Mouse (Mus musculus): ENCODE measurements at regions not wholly inside any gene's neighbourhood (a gene's known extent, or its start where the extent isn't known, plus 50 kb on each side); places are given as distances from the start of the nearest gene placed in this dataset.
A peak's percentile ranks its signal among the peaks of the same experiment; 100 is the strongest.

DNA sequence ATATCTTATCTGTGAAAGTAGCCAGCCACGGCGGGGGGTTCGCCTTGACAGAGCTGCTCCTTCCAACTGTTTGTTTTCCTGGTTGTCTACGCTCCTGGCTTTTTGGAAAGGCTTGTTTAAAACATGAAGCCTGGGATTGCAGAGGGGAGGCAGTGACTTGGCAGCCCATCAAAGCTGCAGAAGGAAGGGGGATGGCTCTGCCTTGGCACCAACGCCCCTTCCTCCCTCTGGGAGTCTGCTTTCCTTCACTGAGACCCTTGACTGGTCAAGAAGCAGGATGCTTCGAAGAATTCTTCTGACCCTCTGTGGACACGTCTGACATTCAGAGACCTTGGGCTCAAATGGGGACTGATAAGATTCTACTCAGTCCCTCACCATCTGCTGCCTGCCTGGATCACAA lies 176.9 kb upstream of the Sall1 start:
- H3K36me3 ChIP-seq = no peaks in the 10 kb centered on the region
- ATAC-seq (ENCODE audit: insufficient number of reproducible peaks, insufficient read depth, low FRiP score, low TSS enrichment, low read depth) = no peak
- 73% methylated on average over 7 of the region's 7 CpGs for WGBS
- no peaks in the 10 kb centered on the region for H3K9me3 ChIP-seq
- H3K9ac ChIP-seq (replicated peaks) = no peak overlapping the region
- no peak overlapping the region for H3K4me3 ChIP-seq (replicated peaks)
- no peak overlapping the region for H3K4me2 ChIP-seq
- no peak overlapping the region for H3K27ac ChIP-seq
- no peaks in the 10 kb centered on the region for H3K4me1 ChIP-seq (replicated peaks)
- no peaks in the 10 kb centered on the region; the same call in 1 of the 2 replicates for H3K27me3 ChIP-seq

DNA sequence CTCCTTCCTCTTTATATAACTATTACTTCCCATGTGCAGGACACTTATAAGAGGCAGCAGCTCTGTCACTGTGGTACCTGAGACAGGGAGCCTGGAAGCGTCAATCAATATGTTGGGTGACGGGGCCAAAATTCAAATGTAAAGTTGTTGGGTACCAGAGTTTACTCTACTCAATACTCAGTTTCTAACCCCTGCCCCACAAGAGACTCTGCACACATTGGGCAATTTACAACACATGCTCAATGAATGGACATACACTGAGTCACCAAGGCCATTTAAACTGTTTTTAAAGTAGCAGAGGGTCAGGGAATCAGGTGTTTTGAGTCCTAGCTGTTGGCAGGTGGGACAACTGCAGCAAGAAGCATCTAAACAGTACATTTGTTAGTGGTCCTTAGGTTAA lies 176.4 kb upstream of the Sall1 start:
- Histone ChIP-seq H3K4me1 (replicated peaks) (no peaks in the 10 kb centered on the region), H3K9ac (replicated peaks) (no peak overlapping the region), H3K4me3 (replicated peaks) (no peak overlapping the region), H3K27ac (no peak overlapping the region), H3K27me3 (no peaks in the 10 kb centered on the region; the same call in 1 of the 2 replicates), H3K4me2 (no peak overlapping the region), H3K9me3 (no peaks in the 10 kb centered on the region), H3K36me3 (no peaks in the 10 kb centered on the region)
- WGBS = 92% methylated on average over 2 of the region's 2 CpGs
- ATAC-seq (ENCODE audit: insufficient number of reproducible peaks, insufficient read depth, low FRiP score, low TSS enrichment, low read depth) = no peak

DNA sequence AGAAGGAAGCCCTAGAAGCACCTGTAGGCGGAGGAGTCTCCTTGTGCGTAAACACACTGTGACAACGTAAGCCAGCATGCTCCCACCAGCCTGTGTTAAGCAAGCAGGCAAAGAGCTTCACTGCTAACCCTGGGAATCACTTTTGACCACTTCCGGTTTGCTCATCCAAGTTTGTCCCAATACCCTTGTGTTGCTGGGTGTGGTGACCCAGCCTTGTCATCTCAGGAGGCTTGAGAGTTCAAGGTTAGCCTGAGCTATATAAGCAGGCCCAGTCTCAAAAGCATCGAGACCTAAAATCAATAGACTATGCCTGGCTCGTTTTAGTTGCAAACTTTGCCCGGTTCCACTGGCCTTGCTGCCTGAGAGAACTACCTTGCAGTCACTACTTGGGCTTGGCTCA lies 175.2 kb upstream of the Sall1 start:
- no peaks in the 10 kb centered on the region for H3K36me3 ChIP-seq
- no peak overlapping the region for H3K9ac ChIP-seq (replicated peaks)
- H3K27ac ChIP-seq = no peak overlapping the region
- no peak overlapping the region for H3K4me3 ChIP-seq (replicated peaks)
- ATAC-seq (ENCODE audit: insufficient number of reproducible peaks, insufficient read depth, low FRiP score, low TSS enrichment, low read depth) = no peak
- no peaks in the 10 kb centered on the region for H3K4me1 ChIP-seq (replicated peaks)
- WGBS = 84% methylated on average over 7 of the region's 7 CpGs
- no peaks in the 10 kb centered on the region for H3K9me3 ChIP-seq
- H3K27me3 ChIP-seq = no peaks in the 10 kb centered on the region; the same call in 1 of the 2 replicates
- H3K4me2 ChIP-seq = no peak overlapping the region

DNA sequence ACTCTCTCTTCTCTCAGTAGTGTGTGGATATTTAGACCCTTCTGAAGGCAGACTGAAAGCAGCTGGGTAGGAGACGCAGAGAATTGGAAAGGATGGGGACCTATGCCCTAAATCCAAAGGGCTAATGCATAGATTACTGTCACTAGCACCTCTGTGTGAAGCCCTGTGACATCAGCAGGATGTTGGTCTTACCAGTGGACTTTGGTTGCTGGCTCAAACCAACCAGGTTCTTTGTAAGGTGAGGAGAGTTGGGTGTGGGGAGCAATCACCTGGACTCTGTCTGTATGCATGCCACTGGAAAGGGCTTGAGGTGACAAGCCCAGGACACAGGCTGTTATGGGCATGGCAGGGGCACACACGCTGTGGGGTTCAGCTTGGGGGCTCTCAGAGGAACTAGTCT lies 173.7 kb upstream of the Sall1 start:
- Histone ChIP-seq H3K27me3 (no peaks in the 10 kb centered on the region; the same call in 1 of the 2 replicates), H3K36me3 (no peaks in the 10 kb centered on the region), H3K4me1 (replicated peaks) (no peaks in the 10 kb centered on the region), H3K4me3 (replicated peaks) (no peak overlapping the region), H3K27ac (no peak overlapping the region), H3K4me2 (no peak overlapping the region), H3K9ac (replicated peaks) (no peak overlapping the region), H3K9me3 (no peaks in the 10 kb centered on the region)
- WGBS = 83% methylated on average over 2 of the region's 2 CpGs
- ATAC-seq (ENCODE audit: insufficient number of reproducible peaks, insufficient read depth, low FRiP score, low TSS enrichment, low read depth) = no peak

DNA sequence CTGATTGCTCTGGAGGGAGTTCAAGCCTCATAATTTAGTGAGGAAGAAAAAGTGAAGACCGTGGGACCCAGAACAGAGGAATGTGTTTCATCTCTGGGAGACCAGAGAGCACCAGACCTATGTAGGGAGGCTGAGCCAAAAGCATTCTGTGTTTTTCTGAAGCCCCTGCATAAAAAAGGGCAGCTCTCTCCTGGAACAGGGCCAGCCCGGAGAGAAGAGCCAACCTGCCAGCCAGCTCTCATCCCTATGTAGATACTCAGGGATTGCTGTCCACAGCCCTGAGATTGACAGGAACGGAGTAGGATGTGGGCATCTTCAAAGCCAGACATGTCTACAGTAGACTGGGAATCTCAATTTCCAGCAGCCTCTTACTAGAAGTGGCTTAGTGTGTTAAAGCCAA lies 168.0 kb upstream of the Sall1 start:
- H3K4me1 ChIP-seq (replicated peaks) = no peaks in the 10 kb centered on the region
- no peak overlapping the region for H3K9ac ChIP-seq (replicated peaks)
- H3K4me3 ChIP-seq (replicated peaks) = no peak overlapping the region
- H3K36me3 ChIP-seq = no peaks in the 10 kb centered on the region
- no peak overlapping the region for H3K27ac ChIP-seq
- no peak for ATAC-seq (ENCODE audit: insufficient number of reproducible peaks, insufficient read depth, low FRiP score, low TSS enrichment, low read depth)
- no peaks in the 10 kb centered on the region for H3K9me3 ChIP-seq
- no peaks in the 10 kb centered on the region for H3K27me3 ChIP-seq
- H3K4me2 ChIP-seq = no peak overlapping the region
- 88% methylated on average over 3 of the region's 3 CpGs for WGBS

DNA sequence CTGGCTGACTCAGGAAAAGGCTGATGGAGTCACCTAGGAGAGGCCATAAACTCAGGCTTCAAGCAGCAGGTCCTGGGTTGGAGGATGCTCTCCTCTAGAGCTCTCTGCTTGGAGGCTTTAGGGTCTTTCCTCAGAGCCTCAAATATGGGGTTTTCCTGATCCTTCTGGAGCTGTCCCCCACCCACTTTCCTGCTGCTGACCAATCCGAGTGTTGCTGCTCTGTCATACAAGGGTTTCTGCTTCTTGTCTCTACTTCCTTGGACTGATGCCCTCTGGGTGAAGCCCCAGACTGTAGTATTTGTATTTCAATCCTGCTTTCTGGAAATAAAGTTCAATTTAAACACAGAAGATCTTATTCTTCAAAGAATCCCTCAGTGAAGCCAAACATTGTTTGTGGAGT lies 166.7 kb upstream of the Sall1 start:
- H3K4me1 ChIP-seq (replicated peaks) = no peaks in the 10 kb centered on the region
- no peaks in the 10 kb centered on the region for H3K36me3 ChIP-seq
- H3K4me3 ChIP-seq (replicated peaks) = no peak overlapping the region
- no peak overlapping the region for H3K9ac ChIP-seq (replicated peaks)
- no peak overlapping the region for H3K27ac ChIP-seq
- WGBS = 56% methylated on average over 1 of the region's 1 CpGs
- ATAC-seq (ENCODE audit: insufficient number of reproducible peaks, insufficient read depth, low FRiP score, low TSS enrichment, low read depth) = no peak
- H3K4me2 ChIP-seq = no peak overlapping the region
- no peaks in the 10 kb centered on the region for H3K27me3 ChIP-seq
- no peaks in the 10 kb centered on the region for H3K9me3 ChIP-seq

DNA sequence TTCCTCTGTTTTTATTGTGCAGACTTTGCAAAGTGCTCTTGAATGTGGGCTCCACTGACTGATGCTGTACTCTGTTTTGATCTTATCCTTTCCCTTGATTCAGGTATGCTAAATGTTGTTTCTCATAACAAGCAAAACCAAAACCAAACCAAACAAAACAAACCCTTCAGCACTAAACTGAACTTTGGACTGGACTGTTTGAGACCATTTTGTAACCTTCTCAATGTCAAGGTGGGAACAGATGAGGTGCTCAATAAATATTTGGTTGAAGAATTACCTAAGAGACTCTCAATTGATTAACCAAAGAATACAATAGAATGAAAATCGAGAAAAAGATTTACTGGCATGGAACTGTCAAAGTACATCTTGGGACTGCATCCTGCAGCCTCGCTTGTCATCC lies 163.9 kb upstream of the Sall1 start:
- ATAC-seq (ENCODE audit: insufficient number of reproducible peaks, insufficient read depth, low FRiP score, low TSS enrichment, low read depth) = no peak
- 78% methylated on average over 2 of the region's 2 CpGs for WGBS

DNA sequence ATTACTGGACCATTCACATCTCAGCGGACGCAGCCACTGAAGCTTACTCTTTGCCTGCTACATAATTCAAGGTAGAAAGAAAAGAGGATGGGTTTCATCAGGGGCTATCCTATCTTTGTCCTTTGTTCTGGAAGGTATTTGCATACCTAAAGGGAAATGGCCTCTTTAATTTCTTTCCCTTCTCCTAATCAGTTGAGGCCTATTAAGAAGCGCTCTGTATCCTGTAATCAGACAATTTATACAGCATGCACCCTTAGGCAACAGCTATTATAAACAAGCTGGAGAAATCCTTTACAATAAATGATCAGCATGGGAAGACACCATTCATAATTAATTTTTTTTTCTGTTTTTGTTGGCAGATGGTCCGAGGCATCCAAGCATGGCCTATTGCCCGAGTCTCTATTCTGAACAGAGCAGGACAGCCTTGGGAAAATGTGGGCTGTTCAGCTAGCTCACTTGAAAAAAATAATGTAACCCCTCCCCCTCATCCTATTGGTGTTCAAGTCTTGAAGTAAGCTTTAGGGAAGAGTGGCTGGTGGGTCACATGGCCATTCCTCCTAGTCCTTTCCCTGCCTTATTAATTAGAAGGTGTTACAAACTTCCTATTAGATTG lies 158.6 kb upstream of the Sall1 start:
- Histone ChIP-seq H3K9ac (replicated peaks) (no peak overlapping the region), H3K4me3 (replicated peaks) (no peak overlapping the region), H3K27me3 (no peaks in the 10 kb centered on the region), H3K4me1 (replicated peaks) (no peaks in the 10 kb centered on the region), H3K9me3 (no peaks in the 10 kb centered on the region), H3K36me3 (no peaks in the 10 kb centered on the region), H3K4me2 (no peak overlapping the region), H3K27ac (no peak overlapping the region)
- no peak for ATAC-seq (ENCODE audit: insufficient number of reproducible peaks, insufficient read depth, low FRiP score, low TSS enrichment, low read depth)
- 83% methylated on average over 5 of the region's 5 CpGs for WGBS

More for the DNA sequence above, 163.9 kb upstream of the Sall1 start:
- H3K36me3 ChIP-seq = no peaks in the 10 kb centered on the region
- no peaks in the 10 kb centered on the region for H3K27me3 ChIP-seq
- no peak overlapping the region for H3K4me3 ChIP-seq (replicated peaks)
- no peak overlapping the region for H3K27ac ChIP-seq
- H3K9me3 ChIP-seq = no peaks in the 10 kb centered on the region
- no peak overlapping the region for H3K4me2 ChIP-seq
- no peaks in the 10 kb centered on the region for H3K4me1 ChIP-seq (replicated peaks)
- no peak overlapping the region for H3K9ac ChIP-seq (replicated peaks)

DNA sequence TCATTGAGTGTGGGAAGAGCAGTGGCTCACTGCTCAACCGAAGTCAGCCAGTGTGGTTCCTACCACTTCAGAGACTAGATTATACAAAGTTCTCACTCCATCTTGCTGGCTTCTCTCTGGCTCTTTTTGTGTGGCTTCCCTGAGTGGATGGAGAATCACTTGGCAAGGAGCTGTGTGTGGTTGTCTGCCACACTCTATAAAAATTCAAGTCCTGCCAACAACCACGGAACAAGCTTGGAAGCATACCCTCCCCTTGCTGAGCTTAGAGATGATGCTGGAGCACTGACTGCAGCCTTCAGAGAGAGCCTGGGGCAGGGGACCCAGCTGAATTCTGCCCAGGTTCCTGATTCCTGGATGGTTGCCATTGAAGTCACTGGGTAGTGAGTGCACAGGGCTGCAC lies 156.3 kb upstream of the Sall1 start:
- no peak overlapping the region for H3K4me3 ChIP-seq (replicated peaks)
- H3K9me3 ChIP-seq = no peaks in the 10 kb centered on the region
- H3K4me1 ChIP-seq (replicated peaks) = peaks cover 13% of the 10 kb centered on the region
- H3K9ac ChIP-seq (replicated peaks) = no peak overlapping the region
- no peaks in the 10 kb centered on the region for H3K36me3 ChIP-seq
- H3K4me2 ChIP-seq = no peak overlapping the region
- no peaks in the 10 kb centered on the region for H3K27me3 ChIP-seq
- ATAC-seq (ENCODE audit: insufficient number of reproducible peaks, insufficient read depth, low FRiP score, low TSS enrichment, low read depth) = no peak
- 58% methylated on average over 2 of the region's 2 CpGs for WGBS
- H3K27ac ChIP-seq = no peak overlapping the region

DNA sequence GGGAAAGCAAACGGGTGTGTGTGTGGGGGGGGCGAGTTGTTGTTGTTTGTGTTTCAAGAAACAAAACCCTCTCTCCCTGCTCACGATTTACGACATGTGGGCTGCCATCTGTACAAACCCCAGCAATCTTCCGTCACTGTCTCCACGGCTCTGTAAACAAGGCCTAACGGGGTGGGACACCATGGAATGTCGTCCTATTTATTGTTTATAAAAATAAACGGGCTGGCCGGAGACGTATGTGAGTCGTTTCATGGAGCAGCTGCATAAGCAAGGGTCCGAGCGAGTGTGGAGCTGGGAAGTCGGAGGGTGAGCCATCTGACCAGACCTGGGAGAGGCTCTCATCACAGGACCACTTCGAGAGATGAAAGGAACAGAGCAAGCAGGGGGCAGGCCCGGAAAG lies 141.4 kb upstream of the Sall1 start:
- no peaks in the 10 kb centered on the region for H3K9me3 ChIP-seq
- H3K27me3 ChIP-seq = peaks cover 19% of the 10 kb centered on the region
- no peak overlapping the region for H3K27ac ChIP-seq
- peaks cover 6% of the 10 kb centered on the region; the same call in 1 of the 2 replicates for H3K4me1 ChIP-seq (replicated peaks)
- no peak overlapping the region for H3K4me3 ChIP-seq (replicated peaks)
- H3K36me3 ChIP-seq = no peaks in the 10 kb centered on the region
- peak overlapping the region; percentile 32; the same call in 1 of the 2 replicates for H3K9ac ChIP-seq (replicated peaks)
- ATAC-seq (ENCODE audit: insufficient number of reproducible peaks, insufficient read depth, low FRiP score, low TSS enrichment, low read depth) = no peak
- WGBS = 13% methylated on average over 17 of the region's 17 CpGs
- H3K4me2 ChIP-seq = peak overlapping the region; percentile 26; the same call in 1 of the 2 replicates

DNA sequence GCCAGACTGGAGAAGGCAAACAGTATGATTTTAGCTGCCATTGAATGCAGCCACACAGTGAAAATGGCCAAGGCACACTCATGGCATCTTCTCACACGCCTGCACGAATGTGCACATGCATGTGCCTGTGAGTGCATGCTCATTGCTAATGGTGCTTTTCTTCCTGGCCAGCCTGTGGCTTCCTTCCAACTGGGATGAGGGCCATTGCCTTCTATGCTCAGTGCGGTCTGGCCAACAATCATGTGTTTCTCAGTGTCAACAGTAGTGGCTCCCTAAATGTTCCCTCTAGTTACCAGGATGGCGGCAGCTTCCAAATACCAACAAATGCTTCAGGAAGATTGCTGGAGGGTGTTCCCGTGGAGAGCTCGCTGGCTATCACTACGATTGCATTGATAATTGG lies 131.7 kb upstream of the Sall1 start:
- H3K4me3 ChIP-seq (replicated peaks) = no peak overlapping the region
- H3K27ac ChIP-seq = no peak overlapping the region
- H3K36me3 ChIP-seq = no peaks in the 10 kb centered on the region
- H3K4me1 ChIP-seq (replicated peaks) = no peaks in the 10 kb centered on the region
- H3K27me3 ChIP-seq = no peaks in the 10 kb centered on the region
- no peak overlapping the region for H3K9ac ChIP-seq (replicated peaks)
- H3K4me2 ChIP-seq = no peak overlapping the region
- 89% methylated on average over 7 of the region's 7 CpGs for WGBS
- ATAC-seq (ENCODE audit: insufficient number of reproducible peaks, insufficient read depth, low FRiP score, low TSS enrichment, low read depth) = no peak
- H3K9me3 ChIP-seq = peaks cover 4% of the 10 kb centered on the region; the same call in 1 of the 2 replicates

DNA sequence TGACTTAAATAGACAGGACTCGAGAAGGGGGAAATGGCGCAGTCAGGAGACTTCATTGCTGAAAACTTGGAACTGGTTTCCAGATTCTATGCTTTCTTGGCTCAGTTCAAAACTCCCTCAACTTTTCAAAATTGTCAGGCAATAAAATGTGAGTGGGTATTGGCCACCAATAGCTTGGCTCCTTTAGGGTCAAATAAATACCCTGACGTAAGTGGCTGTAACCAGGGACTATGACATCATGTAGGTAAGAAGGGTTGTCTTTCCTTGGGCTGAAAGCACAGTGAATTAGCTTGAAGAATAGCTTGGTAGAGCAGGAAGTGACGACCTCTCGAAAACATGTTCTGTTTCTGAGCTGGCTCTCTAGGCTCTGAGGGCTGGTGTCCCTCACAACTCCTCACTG lies 127.6 kb upstream of the Sall1 start:
- peaks cover 4% of the 10 kb centered on the region for H3K27me3 ChIP-seq
- no peak for ATAC-seq (ENCODE audit: insufficient number of reproducible peaks, insufficient read depth, low FRiP score, low TSS enrichment, low read depth)
- peaks cover 11% of the 10 kb centered on the region for H3K4me1 ChIP-seq (replicated peaks)
- H3K4me3 ChIP-seq (replicated peaks) = no peak overlapping the region
- WGBS = 70% methylated on average over 5 of the region's 5 CpGs
- no peak overlapping the region for H3K27ac ChIP-seq
- peaks cover 4% of the 10 kb centered on the region; the same call in 1 of the 2 replicates for H3K9me3 ChIP-seq
- H3K4me2 ChIP-seq = no peak overlapping the region
- no peak overlapping the region for H3K9ac ChIP-seq (replicated peaks)
- H3K36me3 ChIP-seq = no peaks in the 10 kb centered on the region
